Mouse (Mus musculus): Measurements from ENCODE around the gene Atp1a3.

Gene Atp1a3

DNA sequence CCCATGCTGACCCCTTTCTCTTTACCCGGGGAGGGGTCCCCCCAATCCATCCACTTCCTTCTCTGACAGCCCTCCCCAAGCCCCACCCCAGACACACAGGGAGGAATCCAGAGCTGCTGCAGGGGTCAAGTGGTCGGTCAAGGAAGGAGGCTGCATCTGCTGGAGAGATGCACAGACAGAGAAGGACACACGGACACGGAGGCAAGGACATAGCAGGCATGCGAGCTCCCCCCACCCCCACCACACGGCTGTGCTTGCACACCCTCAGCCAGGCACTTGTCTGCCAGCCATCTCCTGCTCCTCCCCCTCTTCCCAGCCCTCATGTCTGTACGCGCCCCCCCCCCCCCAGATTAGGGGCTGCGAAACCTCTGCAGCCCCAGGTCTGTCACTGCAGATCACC lies 952 bp downstream of the Atp1a3 start:
- peak; percentile 22 for DNase-seq (ENCODE audit: low read depth, low spot score)

DNA sequence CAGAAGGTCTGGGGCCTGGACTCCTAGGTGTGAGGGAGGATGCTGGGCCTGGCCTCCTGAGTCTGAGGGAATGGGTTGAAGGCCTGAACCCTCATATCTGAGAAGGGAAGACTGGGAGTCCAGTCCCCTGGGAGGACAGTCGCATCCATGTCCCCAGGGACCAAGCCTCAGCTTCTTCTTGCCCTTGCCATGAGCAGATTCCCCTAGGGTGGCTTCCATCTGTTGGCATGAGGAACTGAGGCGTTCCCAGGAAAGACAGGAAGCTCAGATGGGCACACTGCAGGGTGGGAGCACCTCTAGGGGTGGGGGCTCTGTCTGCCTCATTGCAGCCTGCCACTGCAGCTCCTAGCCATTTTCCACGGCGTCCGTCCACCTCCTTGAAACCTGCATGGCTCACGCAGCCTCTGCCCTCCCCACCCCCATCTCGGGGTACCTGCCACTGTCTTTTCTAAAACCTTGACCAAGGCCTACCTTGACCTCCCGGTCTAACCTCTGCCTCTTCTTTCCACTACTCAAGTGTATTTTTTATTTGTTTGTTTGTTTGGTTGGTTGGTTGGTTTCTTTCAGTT lies 1.9 kb downstream of the Atp1a3 start:
- no peak for DNase-seq (ENCODE audit: low read depth, low spot score)

- peak; percentile 68 for DNase-seq (ENCODE audit: low read depth, low spot score)
Measured at GRCm38 (mm10) chr7:25003291-25003690, 2.5 kb downstream of the Atp1a3 start.

DNA sequence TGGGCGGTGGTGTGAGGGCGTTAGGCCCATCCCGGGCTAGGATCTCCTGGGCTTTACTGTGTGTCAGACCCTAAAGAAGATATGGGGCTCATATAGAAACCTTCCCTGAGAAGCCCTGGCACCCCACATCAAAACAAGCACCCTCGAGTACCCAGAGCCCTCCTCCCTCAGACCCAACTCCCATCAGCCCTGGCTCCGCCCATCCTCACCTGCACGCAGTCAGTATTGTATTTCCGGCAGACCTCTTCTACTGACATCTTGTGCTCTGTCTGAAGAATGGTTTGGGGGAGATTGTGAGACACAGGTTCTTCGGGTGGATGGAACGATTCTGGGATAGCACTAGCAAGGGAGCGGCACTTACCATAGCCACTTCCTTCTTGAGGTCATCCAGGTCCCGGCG lies 5.0 kb downstream of the Atp1a3 start:
- no peak for DNase-seq (ENCODE audit: low read depth, low spot score)

GRCm38 (mm10) chr7:25000211-25000610 lies 5.5 kb downstream of the Atp1a3 start:
- DNase-seq (ENCODE audit: low read depth, low spot score) = no peak

DNA sequence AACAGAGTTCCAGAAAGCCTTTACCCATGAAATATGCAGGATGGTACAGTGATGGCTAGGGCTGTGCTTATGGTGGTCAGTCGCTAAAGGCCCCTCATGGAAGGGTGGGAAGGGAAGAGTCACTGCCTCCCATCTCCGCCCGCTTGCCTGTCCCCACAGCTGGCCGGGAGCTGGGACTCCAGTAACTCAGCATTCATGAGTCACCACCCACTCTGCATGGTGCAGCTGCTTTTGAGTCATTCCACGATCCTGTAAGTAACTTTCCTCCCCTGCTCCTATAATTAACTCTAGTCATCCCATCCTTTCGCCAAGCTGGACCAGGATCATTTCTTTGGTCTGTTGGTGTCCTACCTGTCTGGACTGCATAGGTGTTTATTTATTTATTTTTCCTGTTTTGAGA lies 12.7 kb downstream of the Atp1a3 start:
- DNase-seq (ENCODE audit: low read depth, low spot score) = no peak

GRCm38 (mm10) chr7:24990478-24990877 lies 15.3 kb downstream of the Atp1a3 start:
- DNase-seq (ENCODE audit: low read depth, low spot score) = no peak

DNA sequence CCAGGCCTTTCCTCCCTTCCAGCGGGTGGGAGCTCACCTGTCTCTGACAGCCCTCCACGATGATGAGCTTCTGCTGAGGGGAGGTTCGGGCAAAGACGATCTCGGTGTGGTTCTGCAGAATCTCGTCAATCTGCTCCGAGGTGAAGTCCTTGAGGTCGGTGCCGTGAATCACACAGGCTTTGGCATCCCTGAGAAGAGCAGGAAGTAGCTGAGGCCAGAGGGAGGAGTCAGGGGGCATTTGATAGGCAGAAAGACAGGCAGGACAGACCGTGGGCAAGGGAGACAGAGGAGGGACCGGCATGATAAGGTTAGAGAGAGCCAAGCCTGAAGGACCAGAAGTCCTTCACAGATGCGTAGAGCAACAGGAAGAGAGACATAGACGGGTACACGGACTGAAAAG lies 17.8 kb downstream of the Atp1a3 start:
- DNase-seq (ENCODE audit: low read depth, low spot score) = no peak

DNA sequence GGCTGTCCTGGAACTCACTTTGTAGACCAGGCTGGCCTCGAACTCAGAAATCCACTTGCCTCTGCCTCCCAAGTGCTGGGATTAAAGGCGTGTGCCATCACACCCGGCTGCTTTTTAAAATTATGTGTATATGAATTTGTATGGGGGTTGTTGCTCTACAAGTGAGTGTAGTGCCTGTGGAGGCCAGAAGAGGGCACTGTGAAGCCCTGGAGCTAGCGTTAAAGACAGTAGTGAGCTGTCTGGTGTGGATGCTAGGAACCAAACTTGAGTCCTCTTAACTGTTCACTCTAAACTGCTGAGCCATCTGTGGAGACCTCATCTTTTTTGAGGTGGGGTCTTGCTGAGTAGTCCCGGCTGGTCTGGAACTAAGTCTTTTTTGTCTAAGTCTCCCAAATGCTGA lies 20.0 kb downstream of the Atp1a3 start:
- no peak for DNase-seq (ENCODE audit: low read depth, low spot score)

DNA sequence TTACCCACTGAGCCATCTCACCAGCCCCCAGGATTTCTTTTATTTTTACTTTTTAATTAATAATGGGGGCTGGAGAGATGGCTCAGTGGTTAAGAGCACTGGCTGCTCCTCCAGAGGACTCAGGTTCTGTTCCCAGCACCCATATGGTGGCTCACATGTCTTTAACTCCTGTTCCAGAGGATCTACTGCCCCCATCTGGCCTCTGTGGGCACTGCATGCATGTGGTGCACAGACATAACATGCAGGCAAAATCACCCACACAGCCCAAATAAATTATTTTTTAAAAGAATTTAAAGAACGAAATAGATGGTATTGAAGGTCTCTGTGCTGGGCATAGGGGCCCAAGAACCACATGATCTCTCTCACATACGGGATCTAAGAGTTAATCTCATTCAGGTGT lies 21.5 kb downstream of the Atp1a3 start:
- no peak for DNase-seq (ENCODE audit: low read depth, low spot score)

GRCm38 (mm10) chr7:24983396-24983795 lies 22.4 kb downstream of the Atp1a3 start:
- DNase-seq (ENCODE audit: low read depth, low spot score) = no peak

DNA sequence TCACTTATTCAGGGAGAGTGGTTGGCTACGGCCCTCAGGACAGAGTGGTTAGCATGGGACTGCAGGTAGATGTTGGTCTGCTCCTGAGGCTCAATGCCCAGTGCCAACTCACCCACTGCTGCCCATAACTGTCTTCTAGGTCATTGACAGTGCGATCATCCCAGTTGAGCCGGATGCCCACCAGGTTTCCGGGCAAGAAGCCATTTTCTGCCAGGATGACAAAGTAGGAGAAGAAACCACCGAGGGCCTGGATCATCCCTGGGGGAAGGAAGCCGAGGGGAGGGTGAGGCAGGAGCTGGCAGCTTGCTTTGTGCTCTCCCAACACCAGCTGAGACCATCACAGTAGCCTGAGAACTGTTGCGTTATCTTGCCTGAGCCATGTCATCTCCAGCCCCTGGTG lies 25.3 kb downstream of the Atp1a3 start:
- no peak for DNase-seq (ENCODE audit: low read depth, low spot score)

DNA sequence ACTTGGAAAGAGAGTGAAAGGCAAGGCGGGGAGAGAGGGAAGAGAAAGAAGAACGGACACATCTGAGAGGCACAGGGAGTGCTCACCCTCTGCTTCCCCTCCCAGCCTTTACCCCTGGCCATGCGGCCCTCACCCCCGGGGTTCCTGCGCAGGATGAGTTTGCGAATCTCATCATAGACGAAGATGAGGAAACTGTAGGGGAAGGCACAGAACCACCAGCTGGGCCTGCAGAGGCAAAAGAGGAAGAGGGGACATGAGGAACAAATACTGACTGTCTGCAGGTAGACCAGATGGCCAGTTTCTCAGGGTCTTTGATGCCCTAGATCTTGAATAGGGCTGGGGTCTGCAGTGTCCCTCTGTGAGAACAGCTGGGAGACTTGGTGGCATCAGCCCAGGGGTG lies 27.0 kb downstream of the Atp1a3 start:
- DNase-seq (ENCODE audit: low read depth, low spot score) = no peak

DNA sequence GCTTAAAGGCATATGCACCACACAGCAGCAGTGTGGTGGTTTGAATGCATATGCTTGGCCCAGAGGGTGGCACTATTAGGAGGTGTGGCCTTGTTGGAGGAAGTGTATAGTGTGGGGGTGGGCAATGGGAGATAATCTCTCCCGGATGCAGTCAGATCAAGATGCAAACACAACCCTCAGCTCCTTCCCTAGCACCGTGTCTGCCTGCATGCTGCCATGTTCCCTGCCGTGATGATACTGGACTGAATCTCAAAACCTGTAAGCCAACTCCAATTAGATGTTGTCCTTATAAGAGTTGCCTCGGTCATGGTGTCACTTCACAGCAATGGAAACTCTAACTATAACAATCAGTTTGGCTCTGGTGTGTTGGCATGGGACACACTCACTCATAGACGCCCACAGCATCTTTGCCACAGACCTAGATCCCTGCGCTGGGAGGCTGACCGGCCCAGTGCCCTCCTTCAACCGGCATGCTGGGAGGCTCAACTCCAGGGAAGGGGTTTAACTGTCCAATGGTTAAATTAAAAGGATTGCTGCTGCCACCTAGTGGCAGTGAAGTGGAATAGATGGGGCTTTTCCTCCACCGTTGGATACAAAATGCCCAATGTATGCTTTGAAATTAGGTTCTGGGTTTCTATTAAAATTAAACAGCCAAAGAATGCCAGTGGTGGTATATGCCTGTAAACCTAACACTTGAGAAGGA lies 30.7 kb downstream of the Atp1a3 start:
- peak; percentile 43 for DNase-seq (ENCODE audit: low read depth, low spot score)

DNA sequence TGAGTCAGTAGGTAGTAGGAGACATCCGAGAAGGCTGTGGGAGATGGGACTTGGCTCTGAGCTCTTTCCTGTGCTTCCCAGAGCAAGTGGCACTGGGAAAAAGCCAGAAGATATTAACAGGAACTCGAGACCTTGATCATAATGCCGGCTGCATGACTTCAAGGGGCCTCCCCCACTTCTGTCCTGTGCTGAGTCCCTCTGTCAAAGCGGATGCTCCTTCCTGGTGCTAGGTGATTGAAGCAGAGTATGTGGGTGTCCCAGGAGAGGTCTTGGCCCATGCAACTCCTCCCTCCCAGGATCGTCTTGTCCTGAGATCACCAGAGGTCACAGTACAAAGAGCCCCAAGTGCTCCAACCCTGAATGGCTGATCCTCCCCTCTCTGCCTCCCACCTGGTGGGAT lies 31.9 kb downstream of the Atp1a3 start:
- no peak for DNase-seq (ENCODE audit: low read depth, low spot score)

GRCm38 (mm10) chr7:24973208-24973607 lies 32.5 kb downstream of the Atp1a3 start:
- DNase-seq (ENCODE audit: low read depth, low spot score) = no peak

- DNase-seq (ENCODE audit: low read depth, low spot score) = peak; percentile 92
Measured at GRCm38 (mm10) chr7:24971972-24972893, 33.5 kb downstream of the Atp1a3 start, which contains the start of gene Rabac1. Gene Rabac1 (minus strand): TSS chr7:24972754.

- DNase-seq (ENCODE audit: low read depth, low spot score) = peak; percentile 61
Measured at GRCm38 (mm10) chr7:24971261-24971971, 34.3 kb downstream of the Atp1a3 start.

DNA sequence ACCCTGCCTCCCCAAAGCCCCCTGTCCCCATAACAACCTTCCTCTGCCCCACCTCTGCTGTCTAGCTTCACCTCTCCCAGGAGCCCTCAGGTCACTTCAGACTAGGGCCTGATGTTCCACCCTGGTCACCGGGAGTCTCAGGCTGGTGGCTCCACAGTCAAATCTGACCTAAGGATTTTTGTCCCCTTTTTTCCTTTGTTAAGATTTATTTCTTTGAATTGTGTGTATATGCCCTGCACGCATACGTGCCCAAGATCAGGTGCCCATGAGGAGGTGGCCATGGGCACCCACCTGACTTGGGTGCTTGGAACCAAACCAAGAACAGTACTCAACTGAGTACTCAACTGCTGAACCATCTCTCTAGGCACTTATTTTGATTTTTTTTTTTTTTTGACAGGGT lies 35.4 kb downstream of the Atp1a3 start:
- DNase-seq (ENCODE audit: low read depth, low spot score) = no peak

- no peak for DNase-seq (ENCODE audit: low read depth, low spot score)
Measured at GRCm38 (mm10) chr7:24969805-24970204, 36.0 kb downstream of the Atp1a3 start.

DNA sequence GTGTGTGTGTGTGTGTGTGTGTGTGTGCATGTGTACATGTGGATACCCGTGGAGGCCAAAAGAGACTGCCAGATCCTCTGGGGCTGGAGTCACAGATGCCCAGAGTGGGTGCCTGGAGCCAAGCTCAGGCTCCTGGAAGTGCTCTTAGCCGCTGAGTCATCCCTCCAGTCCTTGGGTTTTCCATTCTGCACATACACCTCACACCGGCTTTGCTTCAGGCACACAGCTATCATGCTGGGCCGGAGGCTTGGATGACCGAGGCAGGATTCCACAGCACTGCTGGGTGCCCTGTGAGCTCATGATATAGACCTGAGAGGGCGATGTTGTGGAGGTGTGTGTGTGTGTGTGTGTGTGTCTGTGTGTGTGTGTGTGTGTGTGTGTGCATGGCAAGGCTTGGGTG lies 37.3 kb downstream of the Atp1a3 start:
- DNase-seq (ENCODE audit: low read depth, low spot score) = no peak

DNA sequence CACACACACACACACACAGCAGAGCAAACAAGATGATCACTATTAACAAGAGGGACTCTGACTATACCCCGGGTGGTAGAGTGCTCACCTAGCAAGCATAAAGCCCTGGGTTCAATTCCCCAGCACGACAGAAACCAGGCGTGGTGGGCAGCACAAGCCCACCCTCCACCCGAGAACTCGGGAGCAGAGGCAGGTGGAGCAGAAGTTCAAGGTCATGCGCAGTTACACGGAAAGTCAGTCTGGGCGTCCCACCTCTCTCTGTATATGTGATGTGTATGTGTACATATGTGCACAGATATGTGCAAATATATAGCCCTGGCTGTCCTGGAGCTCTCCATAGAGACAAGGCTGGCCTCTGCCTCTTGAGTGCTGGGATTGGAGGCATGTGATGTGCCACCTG lies 37.8 kb downstream of the Atp1a3 start:
- no peak for DNase-seq (ENCODE audit: low read depth, low spot score)

Data from retina, adult 2 months (tissue).